Mouse (Mus musculus) MEL (cell line): ENCODE data around the gene Pparg. TPM values are rescaled to one million over a fixed set of nuclear protein-coding genes. Genes with fewer than 3 reads are reported as not detected.

Experiments
- DNase-seq: peaks from one replicate; pipeline ENCODE4 v3.0.0; 2011; ENCODE audit warnings: low read depth, low spot score
- H3K27ac ChIP-seq: 2 replicates; pipeline ENCODE4 v1.5.1; 2012; ENCODE audit warnings: low read depth, mild to moderate bottlenecking, control low read depth, low read length, moderate library complexity; ENCODE audit not compliant: control insufficient read depth
- H3K27me3 ChIP-seq, 2 experiments: fragments of 150-350 bp in 1 of 2; sonication (generic) in 1 of 2; 2 replicates each; pipeline ENCODE4 v1.6.1; 2012; ENCODE audit warnings: low read length in 2 of 2, mild to moderate bottlenecking in 2 of 2, improper control_type of control experiment in 1 of 2, moderate library complexity in 1 of 2; ENCODE audit not compliant: insufficient read depth in 2 of 2, control insufficient read depth in 1 of 2
- H3K36me3 ChIP-seq, 2 experiments: 2 replicates each; pipeline ENCODE4 v1.6.1; 2012 to 2014; ENCODE audit warnings: low read length in 2 of 2, improper control_type of control experiment in 1 of 2, inconsistent platforms in 1 of 2, mild to moderate bottlenecking in 1 of 2; ENCODE audit not compliant: insufficient read depth in 2 of 2, control insufficient read depth in 1 of 2
- H3K4me1 ChIP-seq, 2 experiments: fragments of 150-350 bp in 1 of 2; sonication (generic) in 1 of 2; 2 replicates each; pipeline ENCODE4 v1.6.1; 2012; ENCODE audit warnings: low read length in 2 of 2, improper control_type of control experiment in 1 of 2, mild to moderate bottlenecking in 1 of 2; ENCODE audit not compliant: insufficient read depth in 2 of 2, control insufficient read depth in 1 of 2
- H3K4me3 ChIP-seq, 2 experiments: fragments of 150-350 bp in 1 of 2; sonication (generic) in 1 of 2; 2 replicates each; pipeline ENCODE4 v1.5.1; 2012; ENCODE audit warnings: low read depth in 2 of 2, low read length in 2 of 2, mild to moderate bottlenecking in 2 of 2, moderate library complexity in 2 of 2, control low read depth in 1 of 2, improper control_type of control experiment in 1 of 2; ENCODE audit not compliant: control insufficient read depth in 1 of 2, insufficient read depth in 1 of 2
- H3K79me2 ChIP-seq: 2 replicates; pipeline ENCODE4 v1.6.1; 2012; ENCODE audit warnings: mild to moderate bottlenecking, low read length, moderate library complexity; ENCODE audit not compliant: control insufficient read depth, poor library complexity, insufficient read depth
- H3K9ac ChIP-seq: 2 replicates; pipeline ENCODE4 v1.6.1; 2012; ENCODE audit warnings: low read depth, mild to moderate bottlenecking, control low read depth, low read length, moderate library complexity; ENCODE audit not compliant: control insufficient read depth, poor library complexity, severe bottlenecking
- H3K9me3 ChIP-seq: fragments of 150-350 bp; sonication (generic); replicated peaks from 2 replicates; pipeline ENCODE4 v1.6.1; 2012; ENCODE audit warnings: mild to moderate bottlenecking, low read length, improper control_type of control experiment, moderate library complexity; ENCODE audit not compliant: insufficient read depth
- CTCF ChIP-seq, 3 experiments: IDR thresholded peaks in 2 of 3; conservative IDR thresholded peaks in 1 of 3; 2 replicates each; pipeline ENCODE4 v1.5.1; 2011 to 2012; ENCODE audit warnings: low read length in 3 of 3, low read depth in 2 of 3, mild to moderate bottlenecking in 2 of 3, improper control_type of control experiment in 1 of 3, inconsistent platforms in 1 of 3, mixed read lengths in 1 of 3, moderate library complexity in 1 of 3; ENCODE audit not compliant: control insufficient read depth in 1 of 3, insufficient read depth in 1 of 3, poor library complexity in 1 of 3, severe bottlenecking in 1 of 3
- JUND ChIP-seq: IDR thresholded peaks from 2 replicates; pipeline ENCODE4 v1.6.1; 2011; ENCODE audit warnings: low read depth, mild to moderate bottlenecking, improper control_type of control experiment, low read length
- MAFK ChIP-seq: IDR thresholded peaks from 2 replicates; pipeline ENCODE4 v1.6.1; 2011; ENCODE audit warnings: low read depth, mild to moderate bottlenecking, low read length, improper control_type of control experiment, borderline replicate concordance
- MYC ChIP-seq: IDR thresholded peaks from 2 replicates; pipeline ENCODE4 v1.6.1; 2011; ENCODE audit warnings: low read depth, mild to moderate bottlenecking, low read length, improper control_type of control experiment, moderate library complexity
- NELFE ChIP-seq: IDR thresholded peaks from 2 replicates; pipeline ENCODE4 v1.6.1; 2011; ENCODE audit warnings: low read depth, low read length, improper control_type of control experiment
- NRF1 ChIP-seq: IDR thresholded peaks from 2 replicates; pipeline ENCODE4 v1.6.1; 2014; ENCODE audit warnings: low read depth, mild to moderate bottlenecking, inconsistent platforms, low read length, improper control_type of control experiment, moderate library complexity; ENCODE audit not compliant: poor library complexity, insufficient read depth, severe bottlenecking
- POLR2AphosphoS2 ChIP-seq: IDR thresholded peaks from 2 replicates; pipeline ENCODE4 v1.6.1; 2011; ENCODE audit warnings: low read length, improper control_type of control experiment
- POLR2AphosphoS5 ChIP-seq: IDR thresholded peaks from 2 replicates; pipeline ENCODE4 v1.6.1; 2012; ENCODE audit warnings: low read depth, borderline replicate concordance, mild to moderate bottlenecking, inconsistent platforms, low read length, moderate library complexity, mixed read lengths
- RAD21 ChIP-seq: IDR thresholded peaks from 2 replicates; pipeline ENCODE4 v1.6.1; 2011; ENCODE audit warnings: mild to moderate bottlenecking, low read depth, low read length, improper control_type of control experiment
- RCOR1 ChIP-seq: IDR thresholded peaks from 2 replicates; pipeline ENCODE4 v1.6.1; 2012; ENCODE audit warnings: low read depth, mild to moderate bottlenecking, inconsistent platforms, low read length, improper control_type of control experiment
- SMC3 ChIP-seq: IDR thresholded peaks from 2 replicates; pipeline ENCODE4 v1.6.1; 2011; ENCODE audit warnings: low read depth, low read length, improper control_type of control experiment
- TBP ChIP-seq: IDR thresholded peaks from 2 replicates; pipeline ENCODE4 v1.8.0; 2011; ENCODE audit warnings: low read depth, low read length, improper control_type of control experiment
- TCF12 ChIP-seq: IDR thresholded peaks from 2 replicates; pipeline ENCODE4 v1.6.1; 2014; ENCODE audit warnings: low read depth, mild to moderate bottlenecking, inconsistent platforms, low read length, improper control_type of control experiment, moderate library complexity
- UBTF ChIP-seq: IDR thresholded peaks from 2 replicates; pipeline ENCODE4 v1.6.1; 2012; ENCODE audit warnings: low read depth, mild to moderate bottlenecking, inconsistent platforms, low read length, improper control_type of control experiment, moderate library complexity, borderline replicate concordance; ENCODE audit not compliant: insufficient read depth
- USF1 ChIP-seq: IDR thresholded peaks from 2 replicates; pipeline ENCODE4 v1.6.1; 2014; ENCODE audit warnings: low read depth, mild to moderate bottlenecking, inconsistent platforms, low read length, improper control_type of control experiment, moderate library complexity
- ZC3H11A ChIP-seq: IDR thresholded peaks from 2 replicates; pipeline ENCODE4 v1.6.1; 2012; ENCODE audit warnings: low read depth, mild to moderate bottlenecking, inconsistent platforms, low read length, improper control_type of control experiment
- polyA plus RNA-seq, 2 experiments: library from polyadenylated mRNA; stranded (reverse) in 1 of 2; unstranded in 1 of 2; fragments of >175 nt in 1 of 2; fragments of >200 nt in 1 of 2; gene quantifications; 2 replicates each; pipeline versions ENCODE4 v1.2.1 to v1.2.4; 2012; ENCODE audit warnings: low replicate concordance in 2 of 2, low read depth in 1 of 2; ENCODE audit not compliant: insufficient read length in 2 of 2, insufficient read depth in 1 of 2, missing spikeins in 1 of 2
- total RNA-seq: library from RNA; depleted of rRNA; stranded (reverse); fragments of 300-350 nt; gene quantifications from 2 replicates; pipeline ENCODE4 v1.2.3, GENCODE M21; 2012

The Pparg gene
- total and polyA plus RNA-seq, 3 experiments: 0.08 to 0.15 TPM; not detected in 1

DNA sequence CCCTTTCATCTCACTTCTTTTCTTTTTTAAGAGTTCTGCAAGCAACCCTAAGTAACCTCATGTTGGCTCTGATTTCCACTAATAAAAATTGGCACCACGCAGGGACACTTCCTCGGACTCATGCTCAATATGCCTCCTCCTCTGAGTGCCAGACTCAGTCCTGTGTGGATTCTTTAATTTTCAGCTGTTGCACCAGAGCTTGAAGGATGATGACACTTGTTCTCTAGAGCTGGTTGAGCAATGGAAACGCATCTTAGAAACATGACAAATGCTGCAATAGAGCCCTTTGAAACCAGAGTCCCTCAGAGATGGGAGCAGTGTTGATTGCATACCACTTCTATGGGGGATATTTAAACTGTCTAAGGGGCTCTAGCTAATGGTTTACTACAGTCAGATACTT, 63.7 kb downstream of the Pparg start:
- no peaks in the 10 kb centered on the region for H3K36me3 ChIP-seq
- H3K9me3 ChIP-seq: no peaks in the 10 kb centered on the region
- no peak for TF ChIP-seq ZC3H11A
- TF ChIP-seq JUND: no peak
- no peak for TF ChIP-seq TBP
- TF ChIP-seq NELFE: no peak
- no peak for TF ChIP-seq POLR2AphosphoS2
- no peak for TF ChIP-seq TCF12
- TF ChIP-seq NRF1: no peak
- no peak for TF ChIP-seq CTCF (IDR thresholded peaks at IDR 0.05 in 2 of 3, conservative IDR thresholded peaks at IDR 0.05 in 1 of 3; ENCODE audit: control insufficient read depth in 1 of 3, insufficient read depth in 1 of 3, low read depth in 2 of 3, low read length in 3 of 3, poor library complexity in 1 of 3, severe bottlenecking in 1 of 3)
- TF ChIP-seq SMC3: no peak
- no peak for TF ChIP-seq MAFK
- TF ChIP-seq USF1: no peak
- no peak for TF ChIP-seq RCOR1
- TF ChIP-seq MYC: no peak
- TF ChIP-seq POLR2AphosphoS5: no peak
- no peak for TF ChIP-seq UBTF
- TF ChIP-seq, all 39 proteins: peak for 0
- Histone ChIP-seq H3K27ac (no peak overlapping the region), H3K4me3 (no peak overlapping the region), H3K27me3 (peaks cover 1 to 11% of the 10 kb centered on the region in 2 experiments; a peak in 3 of 4 replicates), H3K79me2 (no peaks in the 10 kb centered on the region), H3K4me1 (no peaks in the 10 kb centered on the region), H3K9ac (no peak overlapping the region)
- no peak for DNase-seq

DNA sequence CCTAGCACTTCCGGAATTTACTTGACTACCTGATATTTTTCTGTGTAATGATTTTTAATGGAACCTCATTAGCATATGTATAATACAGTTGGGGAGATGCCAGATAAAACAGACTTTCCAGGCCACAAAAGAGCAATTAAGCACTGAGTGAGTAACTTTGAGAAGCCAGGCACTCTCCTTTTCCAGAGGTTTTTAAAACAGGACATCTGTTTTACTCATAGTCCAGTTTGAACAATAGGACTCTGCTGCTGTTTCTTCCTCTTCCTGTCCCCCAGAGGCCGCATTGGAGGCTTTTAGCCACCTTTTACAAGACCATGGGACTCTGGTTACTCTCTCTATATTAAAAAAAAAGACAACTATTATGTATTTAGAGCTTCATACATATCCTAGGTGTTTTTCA, 72.0 kb downstream of the Pparg start:
- Histone ChIP-seq H3K4me1 (peaks cover 5 to 10% of the 10 kb centered on the region in 2 experiments; a peak in 2 of 4 replicates), H3K9ac (no peak overlapping the region), H3K36me3 (peaks cover 0 to 27% of the 10 kb centered on the region in 2 experiments; a peak in 2 of 4 replicates), H3K79me2 (no peaks in the 10 kb centered on the region), H3K4me3 (no peak overlapping the region), H3K27me3 (peaks cover 0 to 6% of the 10 kb centered on the region in 2 experiments; a peak in 1 of 4 replicates), H3K9me3 (no peaks in the 10 kb centered on the region), H3K27ac (no peak overlapping the region)
- no peak for DNase-seq
- TF ChIP-seq RAD21: no peak
